Comparison of ENCODE assay signal across 8 mouse cellular contexts in genomic region chr2:157605025-157605675, GRCm38 (mm10). TPM values are rescaled to one million over a fixed set of nuclear protein-coding genes. Genes with fewer than 3 reads are reported as not detected.
DNase-seq lines count a peak whose midpoint lies in the region; ATAC-seq and TF ChIP-seq lines count a peak whose summit lies in the region.

No protein-coding gene starts in this region.

- 6% methylated on average over 18 of the region's 18 CpGs for WGBS in forebrain, postnatal 0 days
- 7% methylated on average over 18 of the region's 18 CpGs for WGBS in hindbrain, embryonic 11.5 days

- H3K4me2 ChIP-seq in forebrain, postnatal 0 days (ENCODE audit: low read depth): no peak overlapping the region
- H3K4me2 ChIP-seq in hindbrain, embryonic 11.5 days (replicated peaks; ENCODE audit: low read depth, low read length): no peak overlapping the region

- H3K4me1 ChIP-seq in forebrain, postnatal 0 days (ENCODE audit: insufficient read depth): no peaks in the 10 kb centered on the region
- H3K4me1 ChIP-seq in hindbrain, embryonic 11.5 days (replicated peaks; ENCODE audit: control insufficient read depth, insufficient read depth, low read length): no peaks in the 10 kb centered on the region; the same call in 1 of the 2 replicates

- DNase-seq in MN1 (ENCODE audit: low spot score): peak; percentile 86
- peak; percentile 57 for DNase-seq in cerebellum, adult 11 months
- peak; percentile 88 for DNase-seq in forebrain, postnatal 0 days
- peak; percentile 92 for DNase-seq in hindbrain, embryonic 11.5 days (ENCODE audit: low spot score)
- peak; percentile 89 to 93 for DNase-seq in layer of hippocampus, postnatal 10 days (ENCODE audit: low spot score in 2 of 2)
- DNase-seq in right cerebral cortex, postnatal 14 days: peak; percentile 81
- peak; percentile 86 for DNase-seq in urinary bladder, postnatal 25 days (ENCODE audit: low spot score)

- no peak overlapping the region for H3K27ac ChIP-seq in forebrain, postnatal 0 days (ENCODE audit: low read depth, low read length)
- no peak overlapping the region for H3K27ac ChIP-seq in hindbrain, embryonic 11.5 days (ENCODE audit: low read depth, low read length)

- H3K4me3 ChIP-seq in forebrain, postnatal 0 days (ENCODE audit: low read depth, low read length): no peak overlapping the region
- H3K4me3 ChIP-seq in hindbrain, embryonic 11.5 days (ENCODE audit: low read depth, low read length): no peak overlapping the region

- no peaks in the 10 kb centered on the region for H3K36me3 ChIP-seq in forebrain, postnatal 0 days (ENCODE audit: insufficient read depth)
- H3K36me3 ChIP-seq in hindbrain, embryonic 11.5 days (ENCODE audit: control insufficient read depth, insufficient read depth, low read length): no peaks in the 10 kb centered on the region

- H3K9ac ChIP-seq in forebrain, postnatal 0 days: no peak overlapping the region
- no peak overlapping the region for H3K9ac ChIP-seq in hindbrain, embryonic 11.5 days (ENCODE audit: low read depth, low read length)

- no peaks in the 10 kb centered on the region for H3K27me3 ChIP-seq in forebrain, postnatal 0 days (ENCODE audit: insufficient read depth, low read length)
- 0 out of 2 replicates have a peak, but pooled peaks cover 3% of the 10 kb centered on the region for H3K27me3 ChIP-seq in hindbrain, embryonic 11.5 days (ENCODE audit: control insufficient read depth, insufficient read depth, low read length)

- TF ChIP-seq CTCF in forebrain, postnatal 0 days (IDR thresholded peaks at IDR 0.05; ENCODE audit: low read depth): peak; percentile 99

- H3K9me3 ChIP-seq in forebrain, postnatal 0 days (ENCODE audit: low read length): no peaks in the 10 kb centered on the region
- H3K9me3 ChIP-seq in hindbrain, embryonic 11.5 days (ENCODE audit: control insufficient read depth, low read length): no peaks in the 10 kb centered on the region

- ATAC-seq in forebrain, postnatal 0 days: peak; percentile 78
- ATAC-seq in hindbrain, embryonic 11.5 days (ENCODE audit: low FRiP score): peak; percentile 60; the same call in 1 of the 2 replicates
- ATAC-seq in megakaryocyte progenitor cell, adult 5-6 weeks (replicated peaks; ENCODE audit: poor library complexity): peak; percentile 91

RNA-seq across cellular contexts. Expression of gene Blcap, which starts 34.1 kb away (rescaled TPM):
- total RNA-seq in forebrain, postnatal 0 days (2014; rRNA removed): 166 and 208 TPM in 2 replicates
- polyA plus RNA-seq in forebrain, postnatal 0 days (2015; fragmentation: Nextera tagmentation; extraction: Ambion mirVana): 231 and 295 TPM in 2 replicates
- 117 and 118 TPM in 2 replicates for polyA plus RNA-seq in hindbrain, embryonic 11.5 days (2014; fragmentation: Nextera tagmentation; extraction: Ambion mirVana)
- total RNA-seq in layer of hippocampus, postnatal 10 days (2021): 100 to 1,000 TPM; 140 to 151 TPM
- 12.8 and 16.0 TPM in 2 replicates for total RNA-seq in megakaryocyte progenitor cell, adult 5-6 weeks (2015)
- 5.1 and 8.6 TPM in 2 replicates for total RNA-seq in megakaryocyte progenitor cell, adult 5-6 weeks (2017)

RNA-seq across cellular contexts. Expression of gene Nnat, which starts 45.3 kb away (rescaled TPM):
- total RNA-seq in forebrain, postnatal 0 days (2014; rRNA removed): 4,630 and 7,303 TPM in 2 replicates
- polyA plus RNA-seq in forebrain, postnatal 0 days (2015; fragmentation: Nextera tagmentation; extraction: Ambion mirVana): 6,353 and 7,049 TPM in 2 replicates
- 1,515 and 1,745 TPM in 2 replicates for polyA plus RNA-seq in hindbrain, embryonic 11.5 days (2014; fragmentation: Nextera tagmentation; extraction: Ambion mirVana)
- total RNA-seq in layer of hippocampus, postnatal 10 days (2021): 1,000 to 10,000 TPM; 1,193 to 1,435 TPM
- 0.24 TPM in 1 of 2 replicates, not detected in the other for total RNA-seq in megakaryocyte progenitor cell, adult 5-6 weeks (2015)
- total RNA-seq in megakaryocyte progenitor cell, adult 5-6 weeks (2017): not detected in 2 replicates

Comparison
In these comparisons a context has a peak if more than half of its experiments do, and no peak if none do; other contexts are left out.
1. RNA of gene Nnat, which starts 45.3 kb away (total RNA-seq): 4,630 to 7,303 TPM in forebrain, postnatal 0 days and 1,193 to 1,435 TPM in layer of hippocampus, postnatal 10 days; 0.24 TPM in megakaryocyte progenitor cell, adult 5-6 weeks; every median in the first group is over 100 times any median in the second.
2. Peak in every context shown above with its lines, with median percentiles within 50 percentile points of each other: DNase-seq and ATAC-seq.